Mouse (Mus musculus) lung, embryonic 15.5 days (tissue): Measurements from ENCODE around the gene Dusp1. TPM values are rescaled to one million over a fixed set of nuclear protein-coding genes. Genes with fewer than 3 reads are reported as not detected.

Experiments
- ATAC-seq: fragments of 200-750 bp; cut with Nextera tagmentation; 2 replicates; pipeline ENCODE4 v1.8.0; 2017; ENCODE audit warnings: moderate number of reproducible peaks, borderline replicate concordance; ENCODE audit not compliant: low FRiP score, low TSS enrichment; ENCODE audit errors: extremely low read depth
- H3K27ac ChIP-seq: fragments of 300-500 bp; sonication (generic); 2 replicates; pipeline ENCODE4 v1.5.1; 2015; ENCODE audit warnings: moderate library complexity, mild to moderate bottlenecking, inconsistent platforms
- H3K27me3 ChIP-seq: fragments of 300-500 bp; sonication (generic); 2 replicates; pipeline ENCODE4 v1.6.1; 2015; ENCODE audit warnings: inconsistent platforms
- H3K36me3 ChIP-seq: fragments of 300-500 bp; sonication (generic); 2 replicates; pipeline ENCODE4 v1.6.1; 2015; ENCODE audit warnings: inconsistent platforms
- H3K4me1 ChIP-seq: fragments of 300-500 bp; sonication (generic); 2 replicates; pipeline ENCODE4 v1.6.1; 2015; ENCODE audit warnings: inconsistent platforms
- H3K4me2 ChIP-seq: fragments of 300-500 bp; sonication (generic); 2 replicates; pipeline ENCODE4 v1.6.1; 2015; ENCODE audit warnings: inconsistent platforms, mild to moderate bottlenecking, moderate library complexity
- H3K4me3 ChIP-seq: fragments of 300-500 bp; sonication (generic); 2 replicates; pipeline ENCODE4 v1.5.1; 2015; ENCODE audit warnings: mild to moderate bottlenecking, inconsistent platforms
- H3K9ac ChIP-seq: fragments of 300-500 bp; sonication (generic); 2 replicates; pipeline ENCODE4 v1.6.1; 2015; ENCODE audit warnings: inconsistent platforms
- H3K9me3 ChIP-seq: fragments of 300-500 bp; sonication (generic); 2 replicates; pipeline ENCODE4 v1.6.1; 2016; ENCODE audit warnings: inconsistent platforms
- WGBS: fragments of 180-500 bp; shearing (Covaris S2); methylation state at CpG from one replicate; pipeline ENCODE4 v1.1.7; 2015; 5-methylcytosine and 5-hydroxymethylcytosine counted together
- polyA plus RNA-seq: library from polyadenylated mRNA; unstranded; fragments of >200 nt; fragmentation: Nextera tagmentation; extraction: Ambion mirVana; gene quantifications from 2 replicates; pipeline ENCODE4 v1.2.1, GENCODE M21; 2015

Dusp1 gene
- polyA plus RNA-seq, 1 experiment from 2014 or later = 25.9 TPM

GRCm38 (mm10) chr17:26583606-26584005 lies 21.7 kb upstream of the Dusp1 start:
- Histone ChIP-seq H3K9me3 (no peaks in the 10 kb centered on the region), H3K9ac (no peak overlapping the region), H3K27ac (peak overlapping the region; percentile 91), H3K36me3 (no peaks in the 10 kb centered on the region; the same call in 1 of the 2 replicates), H3K4me3 (no peak overlapping the region), H3K4me1 (peaks cover 41% of the 10 kb centered on the region), H3K4me2 (no peak overlapping the region), H3K27me3 (no peaks in the 10 kb centered on the region)
- ATAC-seq = no peak
- 80% methylated on average over 6 of the region's 6 CpGs for WGBS

GRCm38 (mm10) chr17:26583056-26583455 lies 21.1 kb upstream of the Dusp1 start:
- Histone ChIP-seq H3K4me1 (peaks cover 41% of the 10 kb centered on the region), H3K9me3 (no peaks in the 10 kb centered on the region), H3K27ac (peak overlapping the region; percentile 91; the same call in 1 of the 2 replicates), H3K36me3 (no peaks in the 10 kb centered on the region; the same call in 1 of the 2 replicates), H3K27me3 (no peaks in the 10 kb centered on the region), H3K9ac (no peak overlapping the region), H3K4me3 (no peak overlapping the region), H3K4me2 (no peak overlapping the region)
- WGBS = 91% methylated on average over 9 of the region's 9 CpGs
- no peak for ATAC-seq

GRCm38 (mm10) chr17:26582297-26582696 lies 20.4 kb upstream of the Dusp1 start:
- Histone ChIP-seq H3K27me3 (no peaks in the 10 kb centered on the region), H3K9me3 (no peaks in the 10 kb centered on the region), H3K36me3 (no peaks in the 10 kb centered on the region; the same call in 1 of the 2 replicates), H3K4me2 (no peak overlapping the region), H3K4me1 (peaks cover 45% of the 10 kb centered on the region), H3K9ac (no peak overlapping the region), H3K4me3 (no peak overlapping the region), H3K27ac (peak overlapping the region; percentile 91)
- WGBS = 69% methylated on average over 5 of the region's 5 CpGs
- ATAC-seq = no peak

GRCm38 (mm10) chr17:26580873-26581401 lies 19.0 kb upstream of the Dusp1 start:
- Histone ChIP-seq H3K4me1 (peaks cover 59% of the 10 kb centered on the region), H3K9ac (no peak overlapping the region), H3K4me3 (no peak overlapping the region), H3K4me2 (no peak overlapping the region), H3K27ac (no peak overlapping the region), H3K27me3 (no peaks in the 10 kb centered on the region), H3K9me3 (no peaks in the 10 kb centered on the region), H3K36me3 (no peaks in the 10 kb centered on the region; the same call in 1 of the 2 replicates)
- ATAC-seq = no peak
- 96% methylated on average over 3 of the region's 3 CpGs for WGBS

- Histone ChIP-seq H3K9me3 (no peaks in the 10 kb centered on the region), H3K4me2 (no peak overlapping the region), H3K4me3 (no peak overlapping the region), H3K4me1 (peaks cover 50% of the 10 kb centered on the region), H3K36me3 (no peaks in the 10 kb centered on the region; the same call in 1 of the 2 replicates), H3K9ac (no peak overlapping the region), H3K27ac (no peak overlapping the region), H3K27me3 (no peaks in the 10 kb centered on the region)
- WGBS = 80% methylated on average over 6 of the region's 6 CpGs
- ATAC-seq = no peak
Observed at GRCm38 (mm10) chr17:26579396-26579795, 17.5 kb upstream of the Dusp1 start.

GRCm38 (mm10) chr17:26578771-26579170 lies 16.8 kb upstream of the Dusp1 start:
- no peak overlapping the region for H3K4me3 ChIP-seq
- no peak overlapping the region for H3K9ac ChIP-seq
- H3K27me3 ChIP-seq = no peaks in the 10 kb centered on the region
- ATAC-seq = no peak
- H3K36me3 ChIP-seq = no peaks in the 10 kb centered on the region; the same call in 1 of the 2 replicates
- WGBS = 93% methylated on average over 11 of the region's 11 CpGs
- H3K9me3 ChIP-seq = no peaks in the 10 kb centered on the region
- peaks cover 44% of the 10 kb centered on the region for H3K4me1 ChIP-seq
- H3K4me2 ChIP-seq = no peak overlapping the region
- H3K27ac ChIP-seq = no peak overlapping the region

GRCm38 (mm10) chr17:26578162-26578561 lies 16.2 kb upstream of the Dusp1 start:
- no peak overlapping the region for H3K27ac ChIP-seq
- 75% methylated on average over 7 of the region's 7 CpGs for WGBS

GRCm38 (mm10) chr17:26577309-26577708 lies 15.4 kb upstream of the Dusp1 start:
- Histone ChIP-seq H3K4me3 (no peak overlapping the region), H3K4me1 (peaks cover 30% of the 10 kb centered on the region), H3K9ac (no peak overlapping the region), H3K27ac (0 out of 2 replicates have a peak overlapping the region, but pooled peaks have one; percentile 37), H3K4me2 (no peak overlapping the region), H3K27me3 (no peaks in the 10 kb centered on the region), H3K36me3 (no peaks in the 10 kb centered on the region; the same call in 1 of the 2 replicates), H3K9me3 (no peaks in the 10 kb centered on the region)
- ATAC-seq = no peak
- 65% methylated on average over 11 of the region's 11 CpGs for WGBS

More at GRCm38 (mm10) chr17:26578162-26578561, 16.2 kb upstream of the Dusp1 start:
- H3K9me3 ChIP-seq = no peaks in the 10 kb centered on the region
- no peak overlapping the region for H3K9ac ChIP-seq
- H3K4me2 ChIP-seq = no peak overlapping the region
- H3K36me3 ChIP-seq = no peaks in the 10 kb centered on the region; the same call in 1 of the 2 replicates
- H3K27me3 ChIP-seq = no peaks in the 10 kb centered on the region
- ATAC-seq = no peak
- H3K4me3 ChIP-seq = no peak overlapping the region
- peaks cover 38% of the 10 kb centered on the region for H3K4me1 ChIP-seq

- peaks cover 25% of the 10 kb centered on the region for H3K4me1 ChIP-seq
- no peak overlapping the region for H3K4me3 ChIP-seq
- WGBS = 71% methylated on average over 7 of the region's 7 CpGs
- H3K36me3 ChIP-seq = peaks cover 2% of the 10 kb centered on the region; the same call in 1 of the 2 replicates
- H3K9me3 ChIP-seq = no peaks in the 10 kb centered on the region
- 0 out of 2 replicates have a peak overlapping the region, but pooled peaks have one; percentile 37 for H3K27ac ChIP-seq
- H3K9ac ChIP-seq = no peak overlapping the region
- 0 out of 2 replicates have a peak, but pooled peaks have one; percentile 36 for ATAC-seq
- no peaks in the 10 kb centered on the region for H3K27me3 ChIP-seq
- H3K4me2 ChIP-seq = no peak overlapping the region
Observed at GRCm38 (mm10) chr17:26576833-26577232, 14.9 kb upstream of the Dusp1 start.

- Histone ChIP-seq H3K36me3 (peaks cover 3% of the 10 kb centered on the region; the same call in 1 of the 2 replicates), H3K9me3 (no peaks in the 10 kb centered on the region), H3K27me3 (no peaks in the 10 kb centered on the region), H3K4me1 (peaks cover 19% of the 10 kb centered on the region), H3K27ac (no peak overlapping the region), H3K4me3 (no peak overlapping the region), H3K9ac (no peak overlapping the region), H3K4me2 (no peak overlapping the region)
- 85% methylated on average over 12 of the region's 12 CpGs for WGBS
- no peak for ATAC-seq
Observed at GRCm38 (mm10) chr17:26575786-26576690, 14.1 kb upstream of the Dusp1 start.

- ATAC-seq = no peak
- WGBS = 79% methylated on average over 5 of the region's 5 CpGs
- no peak overlapping the region for H3K4me2 ChIP-seq
- no peaks in the 10 kb centered on the region for H3K27me3 ChIP-seq
- H3K4me1 ChIP-seq = peaks cover 23% of the 10 kb centered on the region
- 0 out of 2 replicates have a peak, but pooled peaks cover 3% of the 10 kb centered on the region for H3K36me3 ChIP-seq
- H3K9me3 ChIP-seq = no peaks in the 10 kb centered on the region
- no peak overlapping the region for H3K4me3 ChIP-seq
- no peak overlapping the region for H3K27ac ChIP-seq
- H3K9ac ChIP-seq = no peak overlapping the region
Observed at GRCm38 (mm10) chr17:26574701-26575100, 12.8 kb upstream of the Dusp1 start.

- 77% methylated on average over 11 of the region's 11 CpGs for WGBS
- Histone ChIP-seq H3K9me3 (no peaks in the 10 kb centered on the region), H3K4me2 (no peak overlapping the region), H3K9ac (no peak overlapping the region), H3K36me3 (0 out of 2 replicates have a peak, but pooled peaks cover 3% of the 10 kb centered on the region), H3K27ac (no peak overlapping the region), H3K27me3 (no peaks in the 10 kb centered on the region), H3K4me1 (peaks cover 23% of the 10 kb centered on the region), H3K4me3 (no peak overlapping the region)
- ATAC-seq = no peak
Observed at GRCm38 (mm10) chr17:26574118-26574517, 12.2 kb upstream of the Dusp1 start.
